25 mouse cellular contexts compared by ENCODE assay signal in the genomic region with DNA sequence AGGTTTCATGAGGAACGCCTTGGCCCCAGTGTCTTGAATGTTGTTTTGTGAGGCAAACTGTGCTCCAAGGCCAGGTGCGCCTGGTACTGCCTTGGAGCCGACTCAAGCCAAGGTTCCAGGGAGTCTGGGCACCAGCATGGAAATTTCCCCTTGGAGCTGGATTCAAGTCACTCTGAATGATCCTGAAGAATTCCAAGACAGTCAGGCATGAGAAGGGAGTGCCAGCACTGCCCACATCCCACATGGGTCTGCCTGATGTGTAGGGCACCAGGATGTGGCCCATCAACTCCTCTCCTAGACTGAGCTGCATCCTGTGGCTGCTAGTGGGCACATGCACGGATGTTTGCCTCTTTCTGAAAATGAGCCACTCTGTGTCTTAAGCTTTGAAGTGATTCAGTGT. TPM values are rescaled to one million over a fixed set of nuclear protein-coding genes. Genes with fewer than 3 reads are reported as not detected.
"Had no signal": no experiment of that assay in that cellular context is flagged by ENCODE, and none has a peak within 500 bp of the region (broad histone marks: within the 10 kb centered on the region; RNA-seq: fewer than 3 reads in every experiment).

No protein-coding gene starts in this region.

- H3K4me1 ChIP-seq: megakaryocyte, embryonic 14.5 days; midbrain, embryonic 13.5 days; midbrain, embryonic 15.5 days; stomach, embryonic 15.5 days had no signal

- H3K4me2 ChIP-seq: lung, embryonic 15.5 days; midbrain, embryonic 11.5 days; midbrain, embryonic 13.5 days; midbrain, embryonic 15.5 days; neural tube, embryonic 13.5 days; neural tube, embryonic 15.5 days; stomach, embryonic 15.5 days had no signal

- ATAC-seq: liver, postnatal 0 days; lung, postnatal 0 days; midbrain, embryonic 13.5 days; midbrain, embryonic 15.5 days had no signal

- H3K36me3 ChIP-seq: lung, embryonic 15.5 days; midbrain, embryonic 13.5 days; midbrain, embryonic 15.5 days; neural tube, embryonic 13.5 days; neural tube, embryonic 15.5 days; stomach, embryonic 15.5 days had no signal

- H3K9ac ChIP-seq: liver, postnatal 0 days; lung, embryonic 15.5 days; midbrain, embryonic 13.5 days; midbrain, embryonic 15.5 days; neural tube, embryonic 13.5 days; neural tube, embryonic 15.5 days; stomach, embryonic 15.5 days had no signal

- H3K4me3 ChIP-seq: lung, embryonic 15.5 days; megakaryocyte, embryonic 14.5 days; midbrain, embryonic 13.5 days; midbrain, embryonic 15.5 days; neural tube, embryonic 13.5 days; neural tube, embryonic 15.5 days; stomach, embryonic 15.5 days had no signal

- H3K27me3 ChIP-seq: lung, embryonic 15.5 days; neural tube, embryonic 13.5 days; neural tube, embryonic 15.5 days; stomach, embryonic 15.5 days had no signal

- DNase-seq: liver, postnatal 0 days; lung, adult 2 months; lung, postnatal 14 days; lung, postnatal 36 days; right cerebral cortex, postnatal 14 days; thymus, adult 2 months; thymus, postnatal 25 days; thymus, postnatal 4 days had no signal

- H3K27ac ChIP-seq: lung, embryonic 15.5 days; macrophage; midbrain, embryonic 13.5 days; midbrain, embryonic 15.5 days; neural tube, embryonic 13.5 days; neural tube, embryonic 15.5 days; stomach, embryonic 15.5 days; stomach, postnatal 0 days had no signal

- H3K9me3 ChIP-seq: lung, embryonic 15.5 days; megakaryocyte, embryonic 14.5 days; midbrain, embryonic 13.5 days; midbrain, embryonic 15.5 days; neural tube, embryonic 13.5 days; stomach, embryonic 15.5 days had no signal

RNA-seq across cellular contexts. Expression of a gene that starts 13.5 kb away (rescaled TPM):
- total RNA-seq: megakaryocyte progenitor cell, adult 5-6 weeks; midbrain, postnatal 0 days; monocyte, adult 5-6 weeks had no signal
- polyA plus RNA-seq: liver, postnatal 0 days; lung, adult 2 months; lung, embryonic 15.5 days; lung, postnatal 0 days; macrophage; midbrain, embryonic 11.5 days; midbrain, embryonic 13.5 days; midbrain, embryonic 15.5 days; midbrain, postnatal 0 days; neural tube, embryonic 11.5 days; neural tube, embryonic 13.5 days; neural tube, embryonic 15.5 days; spleen, adult 2 months; stomach, embryonic 15.5 days; stomach, postnatal 0 days; urinary bladder, adult 2 months had no signal

RNA-seq across cellular contexts. Expression of a gene that starts 30.4 kb away (rescaled TPM):
- total RNA-seq: megakaryocyte progenitor cell, adult 5-6 weeks; monocyte, adult 5-6 weeks had no signal
- polyA plus RNA-seq: lung, postnatal 0 days; macrophage; midbrain, embryonic 11.5 days; midbrain, embryonic 13.5 days; midbrain, embryonic 15.5 days; neural tube, embryonic 13.5 days had no signal

RNA-seq across cellular contexts. Expression of a gene that starts 42.1 kb away (rescaled TPM):
- total RNA-seq: megakaryocyte progenitor cell, adult 5-6 weeks; midbrain, postnatal 0 days; monocyte, adult 5-6 weeks had no signal
- polyA plus RNA-seq: liver, postnatal 0 days; lung, adult 2 months; lung, embryonic 15.5 days; lung, postnatal 0 days; macrophage; midbrain, embryonic 11.5 days; midbrain, embryonic 13.5 days; midbrain, embryonic 15.5 days; midbrain, postnatal 0 days; neural tube, embryonic 11.5 days; neural tube, embryonic 13.5 days; neural tube, embryonic 15.5 days; spleen, adult 2 months; stomach, embryonic 15.5 days; stomach, postnatal 0 days; thymus, adult 2 months had no signal
